15 mouse cellular contexts compared by ENCODE assay signal in the genomic region with DNA sequence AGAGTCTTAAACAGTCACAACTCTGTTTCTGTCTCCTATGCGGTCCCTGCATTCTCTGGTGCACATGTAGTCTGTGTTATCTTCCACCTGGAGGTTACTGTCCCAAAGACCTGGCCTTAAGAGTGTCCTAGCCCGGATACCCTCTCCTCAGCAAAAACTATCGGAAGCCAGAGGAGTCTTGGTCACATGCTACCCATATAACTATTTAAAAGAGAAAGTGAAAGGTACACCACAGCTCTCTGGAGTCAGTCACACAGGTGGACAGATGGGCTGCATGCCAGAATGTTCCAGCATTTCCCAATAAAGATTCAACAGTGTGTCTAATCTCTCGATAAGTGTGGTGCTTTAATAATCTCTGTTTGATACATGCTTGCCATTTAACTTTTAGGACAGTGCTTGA.
"Had no signal": no experiment of that assay in that cellular context is flagged by ENCODE, and none has a peak within 500 bp of the region (broad histone marks: within the 10 kb centered on the region; RNA-seq: fewer than 3 reads in every experiment).

No protein-coding gene starts in this region.

- H3K4me1 ChIP-seq: liver, embryonic 12.5 days; liver, embryonic 15.5 days had no signal

- ATAC-seq: intestine, embryonic 16.5 days; liver, embryonic 12.5 days had no signal

- H3K36me3 ChIP-seq: limb, embryonic 10.5 days; limb, embryonic 13.5 days; liver, embryonic 12.5 days; liver, embryonic 15.5 days had no signal

- DNase-seq: kidney, adult 18-20 months; kidney, adult 9 months; kidney, postnatal 14 days; lung, adult 2 months; lung, postnatal 14 days; lung, postnatal 4 days; midbrain, embryonic 14.5 days; thymus, adult 2 months; thymus, postnatal 14 days had no signal

- H3K9ac ChIP-seq: limb, embryonic 13.5 days; liver, embryonic 12.5 days; liver, embryonic 15.5 days had no signal

- H3K27ac ChIP-seq: limb, embryonic 10.5 days; limb, embryonic 13.5 days; liver, embryonic 12.5 days; liver, embryonic 15.5 days; stomach, postnatal 0 days had no signal

- H3K4me3 ChIP-seq: limb, embryonic 10.5 days; limb, embryonic 13.5 days; liver, embryonic 12.5 days; liver, embryonic 15.5 days had no signal
